Mouse (Mus musculus) lung, postnatal 0 days (tissue): ENCODE data around the gene Arhgap5.

Experiments used
- CTCF ChIP-seq: IDR thresholded peaks from 2 replicates; pipeline ENCODE4 v1.5.1; 2016; ENCODE audit warnings: antibody characterized with exemption, mild to moderate bottlenecking
- EP300 ChIP-seq: IDR thresholded peaks from 2 replicates; pipeline ENCODE4 v1.6.1; 2016; ENCODE audit warnings: antibody characterized with exemption, mild to moderate bottlenecking, control low read depth

- TF ChIP-seq CTCF (no peak), EP300 (no peak)
Observed at GRCm38 (mm10) chr12:52476036-52476435, 27.7 kb upstream of the Arhgap5 start.
